11 mouse cellular contexts compared by ENCODE assay signal in genomic region chr3:65365184-65365583, GRCm38 (mm10). TPM values are rescaled to one million over a fixed set of nuclear protein-coding genes. Genes with fewer than 3 reads are reported as not detected.
DNase-seq lines count a peak whose midpoint lies in the region; ATAC-seq lines count a peak whose summit lies in the region.
"Had no signal": no experiment of that assay in that cellular context is flagged by ENCODE, and none has a peak within 500 bp of the region (broad histone marks: within the 10 kb centered on the region; RNA-seq: fewer than 3 reads in every experiment).

No protein-coding gene starts in this region.

- DNase-seq in adrenal gland, adult (ENCODE audit: inconsistent age in 2 of 2, low spot score in 1 of 2), result peak; percentile 81 to 93
- no peak for DNase-seq in adrenal gland, adult 18-20 months (ENCODE audit: low spot score in 2 of 2)
- peak; percentile 37 for DNase-seq in kidney, adult 9 months
- DNase-seq in kidney, postnatal 10 days, result no peak
- DNase-seq in adrenal gland, adult 2 months, result peak; percentile 84
- no peak for DNase-seq in spleen, postnatal 14 days (ENCODE audit: low spot score in 2 of 2)
- DNase-seq: cerebellum, postnatal 36 days; thymus, postnatal 14 days had no signal

- ATAC-seq in granulocyte monocyte progenitor cell, adult 5-6 weeks (replicated peaks; ENCODE audit: poor library complexity, severe bottlenecking), result peak; percentile 93
- ATAC-seq in frontal cortex, adult (ENCODE audit: low TSS enrichment), result no peak
- ATAC-seq: inflammation-experienced regulatory T-cells, adult 6 months had no signal

RNA-seq across cellular contexts. Expression of gene Ssr3, which starts 27.2 kb away (rescaled TPM):
- total RNA-seq in adrenal gland, adult 18-20 months (2021), result 100 to 1,000 TPM; 155 to 195 TPM
- 100 to 1,000 TPM; 169 to 179 TPM for total RNA-seq in adrenal gland, adult 2 months (2021)
- polyA plus RNA-seq in adrenal gland, adult 2 months (2012; rRNA removed), result 30.4 and 38.5 TPM in 2 replicates
- 316 and 354 TPM in 2 replicates for total RNA-seq in granulocyte monocyte progenitor cell, adult 5-6 weeks (2014; fragmentation: Nextera tagmentation)
- 429 and 473 TPM in 2 replicates for total RNA-seq in granulocyte monocyte progenitor cell, adult 5-6 weeks (2017)

Comparison
In these comparisons a context has a peak if more than half of its experiments do, and no peak if none do; other contexts are left out.
1. DNase-seq: peak in adrenal gland, adult (2 of 2), kidney, adult 9 months (single experiment) and adrenal gland, adult 2 months (single experiment); none in adrenal gland, adult 18-20 months (0 of 2), kidney, postnatal 10 days (single experiment) and spleen, postnatal 14 days (0 of 2).